Mouse (Mus musculus) liver, embryonic 12.5 days (tissue): ENCODE measurements around the gene Taar7d. TPM values are rescaled to one million over a fixed set of nuclear protein-coding genes. Genes with fewer than 3 reads are reported as not detected.
A peak's percentile ranks its signal among the peaks of the same experiment; 100 is the strongest.
"Not testable (repeated sequence)": the region's sequence is repeated elsewhere in the genome, so short reads cannot be mapped to it uniquely, and the experiment has no call there.

Experiments used
- ATAC-seq: fragments of 200-750 bp; cut with Nextera tagmentation; 2 replicates; pipeline ENCODE4 v1.8.0; 2017; ENCODE audit warnings: moderate number of reproducible peaks, mild to moderate bottlenecking, moderate library complexity
- H3K27ac ChIP-seq: fragments of 300-500 bp; sonication (generic); 2 replicates; pipeline ENCODE4 v1.5.1; 2016; ENCODE audit warnings: mild to moderate bottlenecking
- H3K27me3 ChIP-seq: fragments of 300-500 bp; sonication (generic); replicated peaks from 2 replicates; pipeline ENCODE4 v1.6.1; 2016; ENCODE audit warnings: mild to moderate bottlenecking, moderate library complexity
- H3K36me3 ChIP-seq: fragments of 300-500 bp; sonication (generic); 2 replicates; pipeline ENCODE4 v1.6.1; 2016; ENCODE audit warnings: mild to moderate bottlenecking, moderate library complexity
- H3K4me1 ChIP-seq: fragments of 300-500 bp; sonication (generic); 2 replicates; pipeline ENCODE4 v1.6.1; 2016
- H3K4me2 ChIP-seq: fragments of 300-500 bp; sonication (generic); 2 replicates; pipeline ENCODE4 v1.6.1; 2016; ENCODE audit warnings: mild to moderate bottlenecking, moderate library complexity
- H3K4me3 ChIP-seq: fragments of 300-500 bp; sonication (generic); 2 replicates; pipeline ENCODE4 v1.5.1; 2016; ENCODE audit warnings: mild to moderate bottlenecking, moderate library complexity
- H3K9ac ChIP-seq: fragments of 300-500 bp; sonication (generic); 2 replicates; pipeline ENCODE4 v1.6.1; 2016; ENCODE audit warnings: mild to moderate bottlenecking, moderate library complexity
- H3K9me3 ChIP-seq: fragments of 300-500 bp; sonication (generic); replicated peaks from 2 replicates; pipeline ENCODE4 v1.6.1; 2016; ENCODE audit warnings: mild to moderate bottlenecking, moderate library complexity
- whole genome bisulfite sequencing: fragments of 180-500 bp; shearing (Covaris S2); methylation state at CpG from one replicate; pipeline ENCODE4 v1.1.7; 2016; ENCODE audit not compliant: insufficient replicate concordance; 5-methylcytosine and 5-hydroxymethylcytosine counted together
- polyA plus RNA-seq: library from polyadenylated mRNA; unstranded; fragments of >200 nt; fragmentation: Nextera tagmentation; extraction: Ambion mirVana; gene quantifications from 2 replicates; pipeline ENCODE4 v1.2.1, GENCODE M21; 2016

Taar7d gene
- polyA plus RNA-seq, 1 experiment from 2014 or later: not detected

DNA sequence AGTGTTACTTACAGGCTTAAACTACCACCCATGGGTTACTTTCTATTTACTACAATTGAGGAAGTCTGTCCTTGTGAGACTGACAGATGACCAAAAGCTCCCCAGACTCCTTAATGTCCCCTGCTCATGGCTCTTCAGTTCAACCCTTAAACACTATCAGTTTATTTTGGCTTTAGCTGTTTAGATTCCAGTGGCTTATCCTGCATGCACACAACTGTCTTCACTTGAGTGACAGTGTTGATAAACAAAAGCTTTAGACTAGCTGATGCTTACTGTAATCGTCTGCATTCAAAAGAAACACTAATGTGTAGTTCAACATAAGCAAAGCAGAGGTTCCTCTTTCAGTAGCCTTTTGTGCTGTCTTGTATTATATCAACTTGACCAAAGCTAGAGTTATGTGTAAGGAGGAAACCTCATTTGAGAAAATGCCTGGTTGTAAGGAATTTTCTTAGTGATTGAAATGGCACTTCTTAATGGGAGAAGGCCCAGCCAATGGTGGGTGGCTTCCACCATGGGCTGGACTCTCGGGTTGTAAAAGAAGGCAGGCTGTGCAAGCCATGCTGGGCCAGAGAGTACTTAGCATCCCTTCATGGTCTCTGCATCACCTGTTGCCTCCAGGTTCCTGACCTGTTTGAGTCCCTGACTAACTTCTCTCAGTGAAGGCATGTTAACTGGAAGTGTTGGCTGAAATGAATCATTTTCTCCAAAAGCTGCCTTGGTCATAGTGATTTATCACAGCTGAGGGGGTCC lies 13.3 kb downstream of the Taar7d start:
- H3K27ac ChIP-seq: 0 out of 2 replicates have a peak overlapping the region, but pooled peaks have one; percentile 5
- H3K36me3 ChIP-seq: no peaks in the 10 kb centered on the region
- H3K9ac ChIP-seq: no peak overlapping the region
- H3K4me2 ChIP-seq: no peak overlapping the region
- 37% methylated on average over 2 of the region's 2 CpGs for WGBS
- H3K27me3 ChIP-seq: no peaks in the 10 kb centered on the region
- no peaks in the 10 kb centered on the region for H3K9me3 ChIP-seq
- peaks cover 14% of the 10 kb centered on the region for H3K4me1 ChIP-seq
- H3K4me3 ChIP-seq: no peak overlapping the region
- ATAC-seq: peak; percentile 87

GRCm38 (mm10) chr10:24049210-24049609 lies 22.2 kb downstream of the Taar7d start, which contains the start of gene Taar7f:
Gene Taar7f (plus strand): TSS chr10:24049510.
- no peaks in the 10 kb centered on the region for H3K4me1 ChIP-seq
- H3K9me3 ChIP-seq: no peaks in the 10 kb centered on the region
- H3K27me3 ChIP-seq: no peaks in the 10 kb centered on the region
- H3K9ac ChIP-seq: no peak within 1 kb of the TSS
- no peaks in the 10 kb centered on the region for H3K36me3 ChIP-seq
- H3K4me2 ChIP-seq: no peak within 1 kb of the TSS
- ATAC-seq: no peak
- H3K4me3 ChIP-seq: no peak within 1 kb of the TSS
- H3K27ac ChIP-seq: no peak within 1 kb of the TSS

DNA sequence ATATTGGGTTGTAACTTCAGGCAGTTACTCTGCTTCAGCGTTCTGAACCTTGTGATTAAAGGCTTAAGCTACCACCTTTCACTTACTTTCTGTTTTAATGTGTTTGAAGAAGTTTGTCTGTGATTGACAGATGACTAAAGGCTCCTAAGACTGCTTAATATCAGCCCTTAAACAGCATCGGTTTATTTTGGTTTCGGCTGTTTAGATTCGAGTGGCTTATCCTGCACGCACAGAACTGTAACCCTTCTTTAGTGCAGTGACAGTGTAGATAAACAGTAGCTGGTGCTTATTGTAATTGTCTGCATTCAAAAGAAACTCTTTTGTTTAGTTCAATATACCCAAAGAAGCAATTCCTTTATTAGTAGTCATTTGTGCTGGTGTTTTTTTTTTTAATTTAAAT lies 25.0 kb downstream of the Taar7d start:
- no peaks in the 10 kb centered on the region for H3K9me3 ChIP-seq
- 42% methylated on average over 5 of the region's 5 CpGs for WGBS
- ATAC-seq: peak; percentile 79

DNA sequence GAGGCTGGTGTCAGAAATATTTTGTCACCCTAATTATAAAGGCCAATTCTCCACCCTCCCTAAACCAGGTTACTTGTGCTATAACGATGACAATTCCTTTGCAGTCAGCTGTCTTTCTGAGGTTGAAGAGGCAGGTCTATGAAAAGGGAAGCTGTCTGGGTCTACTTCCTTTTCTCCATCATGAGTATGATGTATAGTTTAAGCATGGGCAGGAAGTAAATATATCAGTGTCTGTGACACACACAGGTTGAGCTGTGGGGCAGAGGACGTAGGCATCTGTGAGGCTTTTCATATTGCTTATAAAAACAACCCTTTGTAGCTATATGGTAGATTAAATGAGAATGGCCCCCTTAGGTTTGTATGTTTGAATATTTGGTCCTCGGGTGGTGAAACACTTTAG lies 32.0 kb downstream of the Taar7d start:
- H3K4me2 ChIP-seq: no peak overlapping the region
- no peak overlapping the region for H3K27ac ChIP-seq
- no peak overlapping the region for H3K4me3 ChIP-seq
- no peaks in the 10 kb centered on the region for H3K4me1 ChIP-seq
- WGBS: 43% methylated on average over 3 of the region's 3 CpGs
- no peaks in the 10 kb centered on the region for H3K27me3 ChIP-seq
- H3K9me3 ChIP-seq: no peaks in the 10 kb centered on the region
- no peak overlapping the region for H3K9ac ChIP-seq
- no peaks in the 10 kb centered on the region for H3K36me3 ChIP-seq
- ATAC-seq: no peak

More for the DNA sequence above, 25.0 kb downstream of the Taar7d start:
- H3K4me1 ChIP-seq: no peaks in the 10 kb centered on the region
- no peak overlapping the region for H3K4me2 ChIP-seq
- no peak overlapping the region for H3K27ac ChIP-seq
- no peaks in the 10 kb centered on the region for H3K36me3 ChIP-seq
- no peak overlapping the region for H3K9ac ChIP-seq
- H3K4me3 ChIP-seq: no peak overlapping the region
- no peaks in the 10 kb centered on the region for H3K27me3 ChIP-seq

- H3K27ac ChIP-seq, H3K4me1 ChIP-seq, H3K9me3 ChIP-seq, ATAC-seq, H3K4me3 ChIP-seq, H3K36me3 ChIP-seq, H3K27me3 ChIP-seq, H3K9ac ChIP-seq, H3K4me2 ChIP-seq: not testable (repeated sequence)
- 38% methylated on average over 2 of the region's 2 CpGs for WGBS
Measured at GRCm38 (mm10) chr10:24074751-24075150, 47.7 kb downstream of the Taar7d start.

DNA sequence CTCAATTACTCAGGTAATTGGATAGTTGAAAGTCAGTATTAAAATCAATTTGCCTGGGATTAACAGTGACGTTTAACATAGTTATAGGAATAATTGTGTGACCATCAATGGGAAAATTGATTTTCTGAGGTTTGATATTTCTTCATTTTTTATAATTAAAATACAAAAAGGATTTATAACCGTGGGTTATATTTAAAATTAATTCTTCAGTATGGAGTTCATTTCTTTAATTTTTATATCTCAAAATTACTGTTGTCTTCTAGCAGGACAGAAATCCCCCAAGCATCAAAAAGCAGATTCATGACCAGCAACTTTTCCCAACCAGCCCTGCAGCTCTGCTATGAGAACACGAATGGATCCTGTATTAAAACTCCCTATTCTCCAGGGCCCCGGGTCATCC lies 49.2 kb downstream of the Taar7d start, which contains the start of gene Taar8a:
Gene Taar8a, plus strand, starts transcription at position 301 of the 400 bp plus-strand sequence.
- not testable (repeated sequence) for H3K27ac ChIP-seq, H3K36me3 ChIP-seq, H3K4me1 ChIP-seq, H3K9ac ChIP-seq, H3K27me3 ChIP-seq, H3K4me2 ChIP-seq, H3K4me3 ChIP-seq, ATAC-seq, H3K9me3 ChIP-seq
- WGBS: 58% methylated on average over 2 of the region's 4 CpGs

Other genes with a start within 250 kb of the Taar7d start
- 192 and 199 TPM in 2 replicates for gene Rps12, start 239.9 kb upstream of the Taar7d start, polyA plus RNA-seq
- 2.6 and 3.4 TPM in 2 replicates for gene Slc18b1, start 230.2 kb upstream of the Taar7d start, polyA plus RNA-seq
- gene Vnn3, start 175.8 kb upstream of the Taar7d start, polyA plus RNA-seq: 0.07 TPM in 1 of 2 replicates, not detected in the other
- gene Vnn1, start 132.5 kb upstream of the Taar7d start, polyA plus RNA-seq: 0.94 and 1.1 TPM in 2 replicates
- not detected in 2 replicates for gene Taar1, start 106.9 kb upstream of the Taar7d start, polyA plus RNA-seq
- not detected in 2 replicates for gene Taar2, start 88.7 kb upstream of the Taar7d start, polyA plus RNA-seq
- gene Taar3, start 77.7 kb upstream of the Taar7d start, polyA plus RNA-seq: not detected in 2 replicates
- not detected in 2 replicates for gene Taar4, start 66.7 kb upstream of the Taar7d start, polyA plus RNA-seq
- gene Taar5, start 56.5 kb upstream of the Taar7d start, polyA plus RNA-seq: not detected in 2 replicates
- not detected in 2 replicates for gene Taar6, start 41.6 kb upstream of the Taar7d start, polyA plus RNA-seq
- gene Taar7a, start 33.7 kb upstream of the Taar7d start, polyA plus RNA-seq: not detected in 2 replicates
- not detected in 2 replicates for gene Taar7b, start 27.3 kb upstream of the Taar7d start, polyA plus RNA-seq
- not detected in 2 replicates for gene Taar7e, start 10.4 kb downstream of the Taar7d start, polyA plus RNA-seq
- not detected in 2 replicates for gene Taar7f, start 22.3 kb downstream of the Taar7d start, polyA plus RNA-seq
- gene Taar8a, start 49.3 kb downstream of the Taar7d start, polyA plus RNA-seq: not detected in 2 replicates
- not detected in 2 replicates for gene Taar8b, start 65.1 kb downstream of the Taar7d start, polyA plus RNA-seq
- gene Taar8c, start 74.7 kb downstream of the Taar7d start, polyA plus RNA-seq: not detected in 2 replicates
- gene Taar9, start 82.3 kb downstream of the Taar7d start, polyA plus RNA-seq: not detected in 2 replicates
- gene Stx7, start 122.1 kb downstream of the Taar7d start, polyA plus RNA-seq: 34.0 TPM in 2 replicates
- gene Moxd1, start 196.3 kb downstream of the Taar7d start, polyA plus RNA-seq: 1.0 and 1.1 TPM in 2 replicates